Mouse (Mus musculus) cerebellum, adult 2 months (tissue): ENCODE measurements around the gene Snap23. TPM values are rescaled to one million over a fixed set of nuclear protein-coding genes. Genes with fewer than 3 reads are reported as not detected.

Experiments
- DNase-seq, 2 experiments: peaks; one replicate each; pipeline ENCODE4 v3.0.0; 2021
- H3K27ac ChIP-seq: fragments of 200-500 bp; 2 replicates; pipeline ENCODE4 v1.5.1; 2012; ENCODE audit warnings: low read length, control low read depth, inconsistent platforms; ENCODE audit not compliant: insufficient read depth
- H3K27me3 ChIP-seq: fragments of 200-500 bp; 2 replicates; pipeline ENCODE4 v1.6.1; 2012; ENCODE audit warnings: inconsistent platforms, mild to moderate bottlenecking, low read length, moderate library complexity; ENCODE audit not compliant: control insufficient read depth, insufficient read depth
- H3K4me1 ChIP-seq: fragments of 200-500 bp; 2 replicates; pipeline ENCODE4 v1.6.1; 2011; ENCODE audit warnings: low read length; ENCODE audit not compliant: control insufficient read depth, insufficient read depth
- H3K4me3 ChIP-seq: fragments of 200-500 bp; replicated peaks from 2 replicates; pipeline ENCODE3; 2011; ENCODE audit warnings: mild to moderate bottlenecking, low read depth, low read length, control low read depth; ENCODE audit not compliant: insufficient read depth
- CTCF ChIP-seq: fragments of 200-500 bp; IDR thresholded peaks from 2 replicates; pipeline ENCODE4 v1.5.1; 2011; ENCODE audit warnings: low read depth, mild to moderate bottlenecking, control low read depth, low read length, moderate library complexity, borderline replicate concordance; ENCODE audit not compliant: insufficient read depth
- POLR2A ChIP-seq: fragments of 200-500 bp; IDR thresholded peaks from 2 replicates; pipeline ENCODE4 v1.6.1; 2011; ENCODE audit warnings: low read length, control low read depth, borderline replicate concordance; ENCODE audit not compliant: insufficient read depth
- WGBS: fragments of 180-500 bp; shearing (Covaris S2); methylation state at CpG from one replicate; pipeline ENCODE4 v1.1.7; 2018; 5-methylcytosine and 5-hydroxymethylcytosine counted together
- polyA plus RNA-seq: library from polyadenylated mRNA; depleted of rRNA; stranded (reverse); fragments of >200 nt; gene quantifications from 2 replicates; pipeline ENCODE4 v1.2.3, GENCODE M21; 2012; rRNA removed

The Snap23 gene
- 16.9 and 17.8 TPM in 2 replicates for polyA plus RNA-seq

GRCm38 (mm10) chr2:120566886-120567797 lies at the start of gene Snap23:
TSS of gene Snap23 (plus strand) at chr2:120567671.
- TF ChIP-seq CTCF: no peak
- peak; percentile 72; the same call in 1 of the 2 replicates for TF ChIP-seq POLR2A
- 1% methylated on average over 42 of the region's 42 CpGs for WGBS

GRCm38 (mm10) chr2:120518547-120519210 lies 48.8 kb upstream of the Snap23 start:
- Histone ChIP-seq H3K4me3 (no peak overlapping the region), H3K4me1 (no peaks in the 10 kb centered on the region), H3K27ac (no peak overlapping the region), H3K27me3 (no peaks in the 10 kb centered on the region)
- WGBS: 92% methylated on average over 5 of the region's 5 CpGs
- TF ChIP-seq CTCF: no peak
- TF ChIP-seq POLR2A: no peak
- no peak for DNase-seq

More at GRCm38 (mm10) chr2:120566886-120567797, at the start of gene Snap23:
- peak; percentile 97 to 98 for DNase-seq
- no peaks in the 10 kb centered on the region for H3K27me3 ChIP-seq
- peak within 1 kb of the TSS; percentile 95 for H3K4me3 ChIP-seq
- peak within 1 kb of the TSS; percentile 49 for H3K27ac ChIP-seq
- H3K4me1 ChIP-seq: no peaks in the 10 kb centered on the region; the same call in 1 of the 2 replicates

- H3K4me1 ChIP-seq: no peaks in the 10 kb centered on the region
- WGBS: 89% methylated on average over 5 of the region's 5 CpGs
- DNase-seq: no peak
- H3K27me3 ChIP-seq: no peaks in the 10 kb centered on the region
- no peak overlapping the region for H3K4me3 ChIP-seq
- TF ChIP-seq CTCF (no peak), POLR2A (no peak)
- H3K27ac ChIP-seq: no peak overlapping the region
Observed at GRCm38 (mm10) chr2:120526771-120527170, 40.7 kb upstream of the Snap23 start.

- H3K4me3 ChIP-seq: no peak overlapping the region
- H3K27me3 ChIP-seq: no peaks in the 10 kb centered on the region
- no peak overlapping the region for H3K27ac ChIP-seq
- DNase-seq: no peak
- no peak for TF ChIP-seq POLR2A
- TF ChIP-seq CTCF: no peak
- H3K4me1 ChIP-seq: no peaks in the 10 kb centered on the region
Observed at GRCm38 (mm10) chr2:120529531-120529930, 37.9 kb upstream of the Snap23 start.

GRCm38 (mm10) chr2:120531223-120531622 lies 36.2 kb upstream of the Snap23 start:
- no peak overlapping the region for H3K27ac ChIP-seq
- DNase-seq: no peak
- TF ChIP-seq CTCF (no peak), POLR2A (no peak)
- H3K4me1 ChIP-seq: no peaks in the 10 kb centered on the region
- H3K27me3 ChIP-seq: no peaks in the 10 kb centered on the region
- H3K4me3 ChIP-seq: no peak overlapping the region
- 94% methylated on average over 4 of the region's 4 CpGs for WGBS

GRCm38 (mm10) chr2:120539333-120539732 lies 28.1 kb upstream of the Snap23 start:
- TF ChIP-seq POLR2A (no peak), CTCF (no peak)
- Histone ChIP-seq H3K27me3 (no peaks in the 10 kb centered on the region), H3K4me3 (no peak overlapping the region), H3K4me1 (peaks cover 9% of the 10 kb centered on the region; the same call in 1 of the 2 replicates), H3K27ac (0 out of 2 replicates have a peak overlapping the region, but pooled peaks have one; percentile 39)
- peak in 1 of 2 experiments; percentile 12 for DNase-seq
- WGBS: 3% methylated on average over 3 of the region's 3 CpGs

- H3K4me1 ChIP-seq: peaks cover 9% of the 10 kb centered on the region; the same call in 1 of the 2 replicates
- no peak for TF ChIP-seq CTCF
- TF ChIP-seq POLR2A: no peak
- no peaks in the 10 kb centered on the region for H3K27me3 ChIP-seq
- no peak overlapping the region for H3K27ac ChIP-seq
- no peak overlapping the region for H3K4me3 ChIP-seq
- DNase-seq: peak in 1 of 2 experiments; percentile 65
- WGBS: 0% methylated on average over 1 of the region's 1 CpGs
Observed at GRCm38 (mm10) chr2:120539778-120540208, 27.7 kb upstream of the Snap23 start.

GRCm38 (mm10) chr2:120544732-120545131 lies 22.7 kb upstream of the Snap23 start:
- Histone ChIP-seq H3K27ac (no peak overlapping the region), H3K27me3 (no peaks in the 10 kb centered on the region), H3K4me1 (peaks cover 2% of the 10 kb centered on the region; the same call in 1 of the 2 replicates), H3K4me3 (no peak overlapping the region)
- WGBS: 96% methylated on average over 2 of the region's 2 CpGs
- TF ChIP-seq POLR2A (no peak), CTCF (no peak)
- DNase-seq: no peak
